Mouse (Mus musculus) liver, embryonic 14.5 days (tissue): ENCODE measurements around the gene Ngef. TPM values are rescaled to one million over a fixed set of nuclear protein-coding genes. Genes with fewer than 3 reads are reported as not detected.

ENCODE experiments used
- ATAC-seq: fragments of 200-750 bp; cut with Nextera tagmentation; 2 replicates; pipeline ENCODE4 v1.8.0; 2017; ENCODE audit warnings: moderate number of reproducible peaks, mild to moderate bottlenecking, moderate library complexity; ENCODE audit not compliant: insufficient read depth
- DNase-seq, 3 experiments: peaks; one replicate each; pipeline ENCODE4 v3.0.0-alpha.2; 2012 to 2013; ENCODE audit warnings: low read depth in 3 of 3, low spot score in 3 of 3
- H3K27ac ChIP-seq: fragments of 300-500 bp; sonication (generic); 2 replicates; pipeline ENCODE4 v1.5.1; 2014; ENCODE audit warnings: moderate library complexity, mild to moderate bottlenecking, control low read depth, inconsistent platforms
- H3K27me3 ChIP-seq: fragments of 300-500 bp; sonication (generic); 2 replicates; pipeline ENCODE4 v1.6.1; 2014; ENCODE audit warnings: mild to moderate bottlenecking, low read length, moderate library complexity; ENCODE audit not compliant: control insufficient read depth, insufficient read depth
- H3K36me3 ChIP-seq: fragments of 300-500 bp; sonication (generic); replicated peaks from 2 replicates; pipeline ENCODE4 v1.6.1; 2014; ENCODE audit warnings: low read depth; ENCODE audit not compliant: control insufficient read depth, insufficient read depth
- H3K4me1 ChIP-seq, 2 experiments: fragments of 200-500 bp in 1 of 2; fragments of 300-500 bp in 1 of 2; sonication (generic) in 1 of 2; replicated peaks; 2 replicates each; pipeline ENCODE4 v1.6.1; 2012 to 2014; ENCODE audit warnings: antibody characterized with exemption in 1 of 2, inconsistent platforms in 1 of 2, low read length in 1 of 2; ENCODE audit not compliant: control insufficient read depth in 2 of 2, insufficient read depth in 2 of 2
- H3K4me2 ChIP-seq: fragments of 300-500 bp; sonication (generic); 2 replicates; pipeline ENCODE4 v1.6.1; 2014; ENCODE audit warnings: low read depth, mild to moderate bottlenecking, control low read depth, moderate library complexity
- H3K4me3 ChIP-seq, 2 experiments: fragments of 200-500 bp in 1 of 2; fragments of 300-500 bp in 1 of 2; sonication (generic) in 1 of 2; 2 replicates each; pipeline ENCODE4 v1.5.1; 2012 to 2014; ENCODE audit warnings: low read depth in 2 of 2, low read length in 2 of 2, mild to moderate bottlenecking in 2 of 2, control low read depth in 1 of 2, inconsistent platforms in 1 of 2, moderate library complexity in 1 of 2; ENCODE audit not compliant: insufficient read depth in 1 of 2
- H3K9ac ChIP-seq: fragments of 300-500 bp; sonication (generic); replicated peaks from 2 replicates; pipeline ENCODE4 v1.6.1; 2014; ENCODE audit warnings: mild to moderate bottlenecking, control low read depth, moderate library complexity
- H3K9me3 ChIP-seq: fragments of 300-500 bp; sonication (generic); 2 replicates; pipeline ENCODE4 v1.6.1; 2016; ENCODE audit warnings: low read length, mixed read lengths; ENCODE audit not compliant: control insufficient read depth
- CTCF ChIP-seq: IDR thresholded peaks from 2 replicates; pipeline ENCODE4 v1.5.1; 2016; ENCODE audit warnings: antibody characterized with exemption, low read depth, control low read depth
- EP300 ChIP-seq: IDR thresholded peaks from 2 replicates; pipeline ENCODE4 v1.6.1; 2016; ENCODE audit warnings: antibody characterized with exemption, low read depth
- WGBS: fragments of 180-500 bp; shearing (Covaris S2); extraction: QIAGEN DNeasy Blood & Tissue Kit; methylation state at CpG from one replicate; pipeline ENCODE4 v1.1.7; 2014; ENCODE audit not compliant: insufficient replicate concordance; 5-methylcytosine and 5-hydroxymethylcytosine counted together
- polyA plus RNA-seq, 2 experiments: library from polyadenylated mRNA; depleted of rRNA in 1 of 2; stranded (reverse) in 1 of 2; unstranded in 1 of 2; fragments of >200 nt; fragmentation: Nextera tagmentation in 1 of 2; extraction: Ambion mirVana in 1 of 2; gene quantifications; 2 replicates each; pipeline versions ENCODE4 v1.2.1 to v1.2.3; 2012 to 2014

Gene Ngef
- polyA plus RNA-seq, 2 experiments: 2.9 to 3.4 TPM

DNA sequence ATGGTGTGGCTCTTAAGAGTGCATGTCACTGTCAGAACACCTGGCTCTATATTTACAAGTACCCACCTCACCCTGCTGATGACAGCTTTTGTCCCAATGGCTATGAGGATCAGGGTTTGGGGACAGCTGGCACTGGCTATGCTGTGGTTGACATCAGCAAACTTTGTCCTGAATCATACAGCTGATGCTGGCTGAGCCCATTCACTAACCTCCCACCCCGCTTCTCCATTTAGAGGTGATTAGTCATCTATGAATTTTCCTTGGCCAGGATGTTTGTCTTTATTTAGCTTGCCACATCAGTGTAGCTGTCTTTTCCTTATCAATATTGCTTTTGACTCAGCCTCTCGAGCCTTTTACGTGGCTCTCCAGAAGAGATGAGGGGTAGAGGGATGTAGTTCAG lies 81.4 kb downstream of the Ngef start:
- 52% methylated on average over 3 of the region's 3 CpGs for WGBS
- ATAC-seq: no peak
- TF ChIP-seq CTCF: no peak
- TF ChIP-seq EP300: no peak
- no peak overlapping the region for H3K27ac ChIP-seq
- H3K9ac ChIP-seq: no peak overlapping the region
- H3K4me3 ChIP-seq: no peak overlapping the region
- no peaks in the 10 kb centered on the region for H3K4me1 ChIP-seq
- no peak overlapping the region for H3K4me2 ChIP-seq
- no peaks in the 10 kb centered on the region for H3K27me3 ChIP-seq
- DNase-seq: no peak
- H3K36me3 ChIP-seq: no peaks in the 10 kb centered on the region
- H3K9me3 ChIP-seq: no peaks in the 10 kb centered on the region

- Histone ChIP-seq H3K27ac (no peak overlapping the region), H3K4me1 (no peaks in the 10 kb centered on the region), H3K9me3 (no peaks in the 10 kb centered on the region), H3K27me3 (no peaks in the 10 kb centered on the region), H3K4me2 (no peak overlapping the region), H3K4me3 (no peak overlapping the region), H3K36me3 (no peaks in the 10 kb centered on the region), H3K9ac (no peak overlapping the region)
- TF ChIP-seq EP300 (no peak), CTCF (no peak)
- DNase-seq (no peak), ATAC-seq (no peak)
- WGBS: 47% methylated on average over 6 of the region's 6 CpGs
Measured at GRCm38 (mm10) chr1:87486386-87486785, 87.3 kb downstream of the Ngef start.

- no peaks in the 10 kb centered on the region for H3K4me1 ChIP-seq
- no peak overlapping the region for H3K27ac ChIP-seq
- TF ChIP-seq CTCF: no peak
- TF ChIP-seq EP300: no peak
- DNase-seq (no peak), ATAC-seq (no peak)
- H3K36me3 ChIP-seq: no peaks in the 10 kb centered on the region
- no peak overlapping the region for H3K9ac ChIP-seq
- no peaks in the 10 kb centered on the region for H3K27me3 ChIP-seq
- no peak overlapping the region for H3K4me3 ChIP-seq
- WGBS: 64% methylated on average over 4 of the region's 4 CpGs
- H3K9me3 ChIP-seq: no peaks in the 10 kb centered on the region
- no peak overlapping the region for H3K4me2 ChIP-seq
Measured at GRCm38 (mm10) chr1:87482546-87482945, 91.1 kb downstream of the Ngef start.

DNA sequence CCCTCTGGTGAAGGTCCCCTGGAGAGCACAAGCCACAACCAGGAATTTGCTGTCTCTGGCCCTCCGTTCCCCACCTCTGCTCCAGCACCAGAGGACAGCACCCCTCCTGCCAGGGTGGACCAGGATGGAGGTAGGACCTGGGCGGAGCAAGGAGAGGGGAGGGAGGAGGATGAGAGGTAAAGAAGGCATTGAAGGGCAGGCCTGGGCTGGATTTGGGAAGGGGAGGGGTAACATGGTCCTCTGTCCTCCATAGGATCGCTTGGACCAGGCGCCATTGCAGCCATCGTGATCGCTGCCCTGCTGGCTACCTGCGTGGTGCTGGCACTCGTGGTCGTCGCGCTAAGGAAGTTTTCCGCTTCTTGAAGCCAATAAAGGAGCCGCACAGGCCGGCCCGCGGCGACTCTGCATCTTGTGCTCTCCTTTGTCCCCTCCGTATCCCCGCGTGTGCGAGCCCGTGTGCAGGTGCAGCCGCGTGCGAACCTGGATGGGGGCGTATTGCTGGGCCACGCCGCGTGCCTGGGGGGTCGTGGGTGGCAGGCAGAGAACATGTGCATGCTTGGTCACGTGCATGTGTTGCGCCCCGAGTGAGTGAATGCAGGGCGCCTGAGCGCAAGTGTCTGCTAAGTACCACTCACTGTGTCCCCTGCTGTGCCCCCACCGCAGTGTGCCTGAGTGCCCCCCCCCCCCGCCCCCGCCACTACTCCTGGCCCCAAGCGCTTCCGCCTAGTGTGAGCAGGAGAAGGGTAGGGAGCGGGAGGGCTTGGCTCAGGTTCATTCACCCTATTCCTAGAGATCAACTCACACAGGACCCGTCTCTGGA lies 98.4 kb downstream of the Ngef start:
- no peak for ATAC-seq
- H3K27ac ChIP-seq: no peak overlapping the region
- no peaks in the 10 kb centered on the region for H3K9me3 ChIP-seq
- DNase-seq: no peak
- peaks cover 5% of the 10 kb centered on the region for H3K27me3 ChIP-seq
- H3K4me1 ChIP-seq: no peaks in the 10 kb centered on the region
- no peak overlapping the region for H3K4me2 ChIP-seq
- WGBS: 7% methylated on average over 42 of the region's 42 CpGs
- no peak overlapping the region for H3K4me3 ChIP-seq
- no peaks in the 10 kb centered on the region for H3K36me3 ChIP-seq
- no peak for TF ChIP-seq EP300
- no peak for TF ChIP-seq CTCF
- no peak overlapping the region for H3K9ac ChIP-seq

DNA sequence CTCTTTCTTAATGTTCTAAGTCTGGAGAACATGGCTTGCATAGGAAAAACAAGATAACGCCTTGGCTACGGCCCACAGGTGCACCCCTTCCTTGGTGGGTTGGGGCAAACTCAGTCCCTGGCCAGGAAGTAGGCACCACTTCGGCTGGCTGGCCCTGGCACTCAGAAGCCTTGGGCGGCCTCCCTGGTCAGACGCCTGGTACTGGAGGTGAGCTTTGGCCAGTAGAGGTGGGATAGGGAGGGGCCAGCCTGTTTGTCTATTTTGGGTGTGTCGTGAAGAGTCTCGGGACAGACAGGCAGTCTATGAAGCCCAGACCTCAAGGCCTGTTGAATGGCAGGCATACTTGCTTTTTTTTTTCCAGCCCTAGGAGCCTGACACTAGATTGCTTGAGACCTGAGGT lies 101.1 kb downstream of the Ngef start:
- H3K4me1 ChIP-seq: no peaks in the 10 kb centered on the region
- no peaks in the 10 kb centered on the region for H3K9me3 ChIP-seq
- no peak overlapping the region for H3K4me2 ChIP-seq
- no peaks in the 10 kb centered on the region for H3K36me3 ChIP-seq
- no peak overlapping the region for H3K27ac ChIP-seq
- no peak overlapping the region for H3K9ac ChIP-seq
- ATAC-seq (no peak), DNase-seq (no peak)
- 64% methylated on average over 7 of the region's 7 CpGs for WGBS
- H3K27me3 ChIP-seq: peaks cover 5% of the 10 kb centered on the region
- H3K4me3 ChIP-seq: no peak overlapping the region
- TF ChIP-seq CTCF: no peak
- TF ChIP-seq EP300: no peak
